Mouse (Mus musculus): ENCODE measurements around the gene Nckap5. TPM values are rescaled to one million over a fixed set of nuclear protein-coding genes. Genes with fewer than 3 reads are reported as not detected.

Gene Nckap5
- polyA plus RNA-seq, 1 experiment from 2014 or later = 45.0 TPM

DNA sequence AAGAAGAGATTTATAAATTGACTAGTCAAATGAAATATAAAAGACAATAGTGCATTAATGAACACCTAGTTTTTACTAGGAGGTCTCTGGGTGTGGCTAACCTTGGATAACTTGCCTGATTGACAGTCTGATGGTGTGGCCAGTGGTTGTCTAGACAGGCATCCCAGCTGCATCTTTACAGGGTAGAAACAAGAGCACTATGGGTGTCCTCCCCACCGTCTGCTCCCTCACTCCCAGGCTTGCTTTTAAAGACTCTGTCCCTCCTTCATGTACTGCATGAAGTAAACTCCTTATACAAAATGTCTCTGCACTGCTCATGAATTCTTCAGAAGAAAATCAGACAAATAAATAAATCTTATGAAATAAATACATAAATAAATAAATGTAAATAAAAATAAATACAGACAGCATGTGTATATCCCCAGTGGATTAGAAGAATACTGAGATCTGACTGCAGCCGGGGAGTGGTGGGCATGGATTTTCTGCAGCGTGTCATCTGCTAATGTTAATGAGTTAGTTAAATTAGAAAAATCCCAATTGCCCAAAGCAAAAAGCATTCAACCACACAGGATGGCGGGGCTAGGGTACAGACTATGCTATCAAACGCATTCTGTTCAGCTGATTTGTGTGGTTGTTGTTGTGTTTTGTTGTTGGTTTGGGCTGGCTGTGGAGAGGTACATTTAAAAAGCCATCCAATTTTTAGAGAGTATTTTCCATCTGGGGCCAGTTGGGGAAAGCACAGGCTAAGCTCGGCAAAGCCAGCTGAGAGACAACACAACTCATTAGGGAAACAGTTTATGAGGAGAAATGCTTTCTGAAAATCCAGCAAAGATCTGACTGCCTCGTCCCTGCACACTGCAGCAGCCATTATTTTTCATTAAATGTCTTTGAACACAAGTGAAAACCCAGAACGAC, 130.3 kb downstream of the Nckap5 start:
- WGBS = 74% methylated on average over 8 of the region's 8 CpGs
- Histone ChIP-seq H3K36me3 (ENCODE audit: control insufficient read depth, insufficient read depth, low read length) (no peaks in the 10 kb centered on the region), H3K27me3 (ENCODE audit: control insufficient read depth, insufficient read depth, low read depth, low read length) (no peaks in the 10 kb centered on the region), H3K4me3 (ENCODE audit: low read length) (no peak overlapping the region), H3K4me2 (ENCODE audit: low read depth, low read length) (no peak overlapping the region), H3K9me3 (ENCODE audit: control insufficient read depth, low read length) (no peaks in the 10 kb centered on the region), H3K27ac (ENCODE audit: low read length) (no peak overlapping the region), H3K9ac (ENCODE audit: low read length) (no peak overlapping the region), H3K4me1 (replicated peaks; ENCODE audit: control insufficient read depth, insufficient read depth, low read length) (no peaks in the 10 kb centered on the region)
- ATAC-seq (ENCODE audit: low read depth) = no peak

DNA sequence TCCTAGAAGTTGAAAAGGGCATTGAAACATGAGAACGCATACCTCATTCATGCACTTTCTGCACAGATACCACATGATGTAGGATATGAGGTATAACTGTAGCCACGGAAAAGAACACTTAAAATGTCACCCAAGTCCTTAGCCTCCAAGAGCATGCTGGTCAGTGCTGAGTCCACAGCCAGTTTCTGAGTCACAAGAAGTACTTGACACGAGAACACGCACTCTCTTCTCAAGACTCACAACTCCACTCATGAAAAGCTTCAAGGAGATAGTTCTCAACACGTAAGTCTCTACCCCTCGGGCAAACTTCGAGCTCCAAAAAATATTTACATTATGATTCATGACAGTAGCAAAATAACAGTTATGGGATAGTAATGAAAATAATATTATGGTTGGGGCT, 137.0 kb downstream of the Nckap5 start:
- H3K4me2 ChIP-seq (ENCODE audit: low read depth, low read length) = no peak overlapping the region
- H3K27ac ChIP-seq (ENCODE audit: low read length) = no peak overlapping the region
- H3K9me3 ChIP-seq (ENCODE audit: control insufficient read depth, low read length) = no peaks in the 10 kb centered on the region
- no peaks in the 10 kb centered on the region for H3K36me3 ChIP-seq (ENCODE audit: control insufficient read depth, insufficient read depth, low read length)
- no peak overlapping the region for H3K9ac ChIP-seq (ENCODE audit: low read length)
- H3K27me3 ChIP-seq (ENCODE audit: control insufficient read depth, insufficient read depth, low read depth, low read length) = no peaks in the 10 kb centered on the region
- WGBS = 59% methylated on average over 7 of the region's 7 CpGs
- no peaks in the 10 kb centered on the region for H3K4me1 ChIP-seq (replicated peaks; ENCODE audit: control insufficient read depth, insufficient read depth, low read length)
- ATAC-seq (ENCODE audit: low read depth) = no peak
- H3K4me3 ChIP-seq (ENCODE audit: low read length) = no peak overlapping the region

DNA sequence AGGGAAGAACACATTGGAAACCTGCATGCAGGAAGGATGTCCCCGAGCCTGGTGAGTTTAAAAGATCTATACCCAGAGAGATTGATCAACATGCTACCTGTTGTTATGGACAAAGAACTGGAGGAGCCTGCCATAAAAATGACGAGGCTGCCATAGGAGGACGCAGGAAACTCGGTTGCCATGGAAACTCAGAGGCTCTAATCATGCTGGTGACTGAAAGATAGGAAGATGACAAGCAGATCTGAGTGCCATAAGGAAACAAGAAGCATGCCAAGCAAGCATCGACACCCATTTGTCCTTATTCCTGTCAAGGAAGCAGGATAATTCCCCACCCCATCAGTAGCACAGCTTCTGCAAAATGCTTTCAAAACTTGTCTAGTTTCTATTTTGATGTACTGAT, 142.0 kb downstream of the Nckap5 start:
- ATAC-seq (ENCODE audit: low read depth) = no peak
- no peak overlapping the region for H3K4me3 ChIP-seq (ENCODE audit: low read length)
- H3K4me1 ChIP-seq (replicated peaks; ENCODE audit: control insufficient read depth, insufficient read depth, low read length) = peaks cover 13% of the 10 kb centered on the region
- no peak overlapping the region for H3K4me2 ChIP-seq (ENCODE audit: low read depth, low read length)
- H3K36me3 ChIP-seq (ENCODE audit: control insufficient read depth, insufficient read depth, low read length) = no peaks in the 10 kb centered on the region
- H3K27me3 ChIP-seq (ENCODE audit: control insufficient read depth, insufficient read depth, low read depth, low read length) = no peaks in the 10 kb centered on the region
- H3K27ac ChIP-seq (ENCODE audit: low read length) = no peak overlapping the region
- H3K9ac ChIP-seq (ENCODE audit: low read length) = no peak overlapping the region
- no peaks in the 10 kb centered on the region for H3K9me3 ChIP-seq (ENCODE audit: control insufficient read depth, low read length)
- WGBS = 60% methylated on average over 5 of the region's 5 CpGs

DNA sequence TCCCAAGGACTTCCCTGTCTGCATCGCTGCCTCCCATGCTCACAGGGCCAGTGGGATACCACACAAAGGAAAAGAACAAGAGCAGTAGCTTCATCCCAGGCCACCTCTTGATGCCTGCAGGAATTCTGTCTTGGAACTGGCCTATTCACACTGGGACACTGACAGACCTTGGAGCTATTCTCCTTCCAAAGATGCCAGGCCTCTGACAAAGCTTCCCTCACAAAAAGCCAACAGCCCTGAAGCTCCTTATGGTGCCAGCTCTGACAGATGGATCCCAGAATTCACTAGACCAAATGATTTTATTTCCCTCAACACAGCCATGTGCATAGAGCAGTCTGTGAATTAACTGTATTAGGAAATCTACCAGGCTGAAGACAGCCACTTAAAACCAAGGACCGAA, 143.9 kb downstream of the Nckap5 start:
- 90% methylated on average over 2 of the region's 2 CpGs for WGBS
- no peak for ATAC-seq (ENCODE audit: low read depth)
- Histone ChIP-seq H3K9ac (ENCODE audit: low read length) (no peak overlapping the region), H3K36me3 (ENCODE audit: control insufficient read depth, insufficient read depth, low read length) (no peaks in the 10 kb centered on the region), H3K27me3 (ENCODE audit: control insufficient read depth, insufficient read depth, low read depth, low read length) (no peaks in the 10 kb centered on the region), H3K27ac (ENCODE audit: low read length) (no peak overlapping the region), H3K4me2 (ENCODE audit: low read depth, low read length) (no peak overlapping the region), H3K9me3 (ENCODE audit: control insufficient read depth, low read length) (no peaks in the 10 kb centered on the region), H3K4me1 (replicated peaks; ENCODE audit: control insufficient read depth, insufficient read depth, low read length) (peaks cover 25% of the 10 kb centered on the region), H3K4me3 (ENCODE audit: low read length) (no peak overlapping the region)

DNA sequence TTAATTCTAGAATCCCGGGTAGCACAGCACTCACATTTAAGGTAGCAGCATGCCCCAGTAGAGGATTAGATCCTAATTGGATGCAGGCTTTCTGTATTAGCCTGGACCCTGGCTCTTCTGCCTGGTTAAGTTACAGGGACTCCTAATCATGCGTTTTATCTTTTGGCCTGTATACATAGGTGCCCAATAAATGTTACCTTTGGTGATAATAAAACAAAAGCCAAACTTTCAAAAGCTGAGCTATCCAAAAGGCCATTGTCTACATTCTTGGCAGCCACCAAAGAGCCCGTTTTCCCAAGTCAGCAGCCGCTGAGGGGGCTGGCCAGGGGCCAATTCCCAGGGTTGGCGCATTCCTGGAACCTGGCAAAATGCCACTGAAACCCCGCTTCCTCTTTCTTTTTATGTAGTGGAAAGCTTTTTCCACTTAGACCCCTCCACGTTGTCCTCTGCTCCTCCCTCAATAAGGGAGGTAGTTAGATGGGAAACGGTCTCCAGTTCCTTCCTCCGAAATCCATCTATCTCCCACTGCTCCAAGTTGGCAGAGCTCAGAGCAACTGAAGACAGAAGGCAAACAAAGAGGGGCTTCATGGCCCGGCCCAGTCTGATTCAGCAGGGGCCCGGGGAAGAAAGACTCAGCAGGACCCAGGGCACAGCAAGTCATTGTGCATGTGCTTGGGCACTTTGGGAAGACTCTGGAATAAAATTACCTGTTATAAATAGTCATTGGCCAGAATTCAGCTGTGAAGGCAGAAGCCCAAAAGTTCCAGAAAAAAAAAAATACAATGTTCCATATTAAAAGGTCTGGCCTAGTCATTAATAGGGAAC, 146.8 kb downstream of the Nckap5 start:
- no peaks in the 10 kb centered on the region for H3K9me3 ChIP-seq (ENCODE audit: control insufficient read depth, low read length)
- H3K9ac ChIP-seq (ENCODE audit: low read length) = peak overlapping the region; percentile 43; the same call in 1 of the 2 replicates
- H3K27ac ChIP-seq (ENCODE audit: low read length) = peak overlapping the region; percentile 79
- no peaks in the 10 kb centered on the region for H3K36me3 ChIP-seq (ENCODE audit: control insufficient read depth, insufficient read depth, low read length)
- 6% methylated on average over 11 of the region's 11 CpGs for WGBS
- peak overlapping the region; percentile 22 for H3K4me3 ChIP-seq (ENCODE audit: low read length)
- H3K27me3 ChIP-seq (ENCODE audit: control insufficient read depth, insufficient read depth, low read depth, low read length) = no peaks in the 10 kb centered on the region
- peak overlapping the region; percentile 47 for H3K4me2 ChIP-seq (ENCODE audit: low read depth, low read length)
- ATAC-seq (ENCODE audit: low read depth) = peak; percentile 87
- peaks cover 25% of the 10 kb centered on the region for H3K4me1 ChIP-seq (replicated peaks; ENCODE audit: control insufficient read depth, insufficient read depth, low read length)

DNA sequence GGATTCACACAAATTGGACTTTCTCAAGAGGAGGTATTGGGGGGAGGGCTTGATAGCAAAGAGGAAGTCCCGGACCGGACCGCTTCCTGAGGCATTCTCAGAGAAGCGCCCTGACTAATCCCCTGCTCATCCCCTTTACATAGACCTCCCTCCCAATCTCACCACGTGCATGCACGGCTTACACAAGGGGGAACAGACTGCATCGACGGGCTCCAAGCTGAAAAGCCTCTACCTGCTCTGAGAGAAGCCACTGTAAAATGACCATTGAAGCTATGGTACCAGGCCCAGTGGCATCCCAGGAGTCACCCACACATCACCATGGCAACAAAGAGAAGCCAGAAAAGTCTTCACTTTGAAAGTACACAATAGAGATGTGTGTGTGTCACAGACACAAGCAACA, 148.8 kb downstream of the Nckap5 start:
- no peaks in the 10 kb centered on the region for H3K27me3 ChIP-seq (ENCODE audit: control insufficient read depth, insufficient read depth, low read depth, low read length)
- no peak overlapping the region for H3K9ac ChIP-seq (ENCODE audit: low read length)
- no peaks in the 10 kb centered on the region for H3K36me3 ChIP-seq (ENCODE audit: control insufficient read depth, insufficient read depth, low read length)
- no peak overlapping the region for H3K4me2 ChIP-seq (ENCODE audit: low read depth, low read length)
- 35% methylated on average over 8 of the region's 8 CpGs for WGBS
- peaks cover 25% of the 10 kb centered on the region for H3K4me1 ChIP-seq (replicated peaks; ENCODE audit: control insufficient read depth, insufficient read depth, low read length)
- no peak overlapping the region for H3K4me3 ChIP-seq (ENCODE audit: low read length)
- no peak for ATAC-seq (ENCODE audit: low read depth)
- no peak overlapping the region for H3K27ac ChIP-seq (ENCODE audit: low read length)
- no peaks in the 10 kb centered on the region for H3K9me3 ChIP-seq (ENCODE audit: control insufficient read depth, low read length)

DNA sequence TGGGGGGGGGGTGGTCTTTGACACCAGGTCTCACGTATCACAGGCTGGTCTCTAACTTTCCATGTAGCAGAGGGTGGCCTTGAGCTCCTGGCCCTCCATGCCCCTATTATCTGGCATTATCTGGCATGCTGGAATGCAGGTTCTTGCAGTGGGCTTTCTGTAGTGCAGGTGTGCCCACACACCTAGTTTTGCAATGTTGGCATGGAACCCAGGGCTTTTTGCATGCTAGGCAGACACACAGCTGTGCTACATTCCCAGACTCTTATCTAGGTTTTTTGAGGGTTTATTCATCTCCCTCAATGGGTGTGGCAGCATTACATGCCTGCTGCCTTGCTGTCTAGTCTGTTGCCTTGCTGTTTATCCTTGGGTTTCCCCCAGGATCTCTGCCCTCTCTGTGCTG, 151.3 kb downstream of the Nckap5 start:
- Histone ChIP-seq H3K36me3 (ENCODE audit: control insufficient read depth, insufficient read depth, low read length) (no peaks in the 10 kb centered on the region), H3K9ac (ENCODE audit: low read length) (no peak overlapping the region), H3K27me3 (ENCODE audit: control insufficient read depth, insufficient read depth, low read depth, low read length) (no peaks in the 10 kb centered on the region), H3K9me3 (ENCODE audit: control insufficient read depth, low read length) (no peaks in the 10 kb centered on the region), H3K4me2 (ENCODE audit: low read depth, low read length) (no peak overlapping the region), H3K4me1 (replicated peaks; ENCODE audit: control insufficient read depth, insufficient read depth, low read length) (peaks cover 23% of the 10 kb centered on the region), H3K27ac (ENCODE audit: low read length) (no peak overlapping the region), H3K4me3 (ENCODE audit: low read length) (no peak overlapping the region)
- WGBS = 79% methylated on average over 1 of the region's 1 CpGs
- no peak for ATAC-seq (ENCODE audit: low read depth)

DNA sequence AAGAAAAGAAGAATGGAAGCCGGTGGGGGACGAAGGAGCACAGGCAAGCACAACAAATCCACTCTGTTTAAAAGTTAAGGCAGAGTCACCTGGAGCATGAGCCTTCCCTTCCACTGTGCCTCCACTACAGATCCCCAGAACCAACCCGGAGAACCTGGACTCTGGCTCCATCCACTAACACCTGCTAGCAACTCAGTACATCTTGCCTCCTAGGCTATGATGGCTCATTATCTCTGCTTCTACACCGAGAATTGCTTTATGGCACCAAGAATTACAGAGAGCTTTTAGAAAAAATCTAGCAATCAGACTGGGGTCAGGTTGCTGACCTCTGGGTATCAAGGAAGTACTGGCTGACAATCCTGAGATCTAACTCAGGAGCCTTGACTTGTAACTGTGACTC, 153.3 kb downstream of the Nckap5 start:
- no peak overlapping the region for H3K27ac ChIP-seq (ENCODE audit: low read length)
- no peak for ATAC-seq (ENCODE audit: low read depth)
- H3K4me2 ChIP-seq (ENCODE audit: low read depth, low read length) = no peak overlapping the region
- H3K4me3 ChIP-seq (ENCODE audit: low read length) = no peak overlapping the region
- WGBS = 32% methylated on average over 4 of the region's 4 CpGs
- H3K4me1 ChIP-seq (replicated peaks; ENCODE audit: control insufficient read depth, insufficient read depth, low read length) = peaks cover 7% of the 10 kb centered on the region
- no peaks in the 10 kb centered on the region for H3K9me3 ChIP-seq (ENCODE audit: control insufficient read depth, low read length)
- no peak overlapping the region for H3K9ac ChIP-seq (ENCODE audit: low read length)
- no peaks in the 10 kb centered on the region for H3K36me3 ChIP-seq (ENCODE audit: control insufficient read depth, insufficient read depth, low read length)
- no peaks in the 10 kb centered on the region for H3K27me3 ChIP-seq (ENCODE audit: control insufficient read depth, insufficient read depth, low read depth, low read length)

DNA sequence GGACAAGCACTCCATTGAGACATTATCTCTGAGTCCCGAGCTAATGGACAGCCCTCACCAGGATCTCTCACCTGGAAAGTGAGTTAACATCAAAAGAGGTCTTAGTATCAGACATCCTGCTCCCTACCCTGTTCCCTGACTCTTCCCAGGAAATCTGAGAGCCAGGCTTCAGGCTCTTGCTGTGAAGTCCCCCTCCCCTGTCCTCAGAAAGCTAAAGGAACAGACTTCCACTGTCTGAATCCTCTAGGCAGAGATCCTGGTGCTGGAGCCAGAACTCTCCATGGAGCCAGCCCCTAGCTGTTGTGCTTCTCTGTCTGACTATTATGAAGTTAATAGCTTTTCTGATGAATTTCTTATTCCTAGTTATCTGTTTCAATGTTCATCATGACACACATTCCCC, 153.8 kb downstream of the Nckap5 start:
- no peak overlapping the region for H3K27ac ChIP-seq (ENCODE audit: low read length)
- no peaks in the 10 kb centered on the region for H3K9me3 ChIP-seq (ENCODE audit: control insufficient read depth, low read length)
- no peaks in the 10 kb centered on the region for H3K27me3 ChIP-seq (ENCODE audit: control insufficient read depth, insufficient read depth, low read depth, low read length)
- no peak overlapping the region for H3K4me2 ChIP-seq (ENCODE audit: low read depth, low read length)
- peaks cover 4% of the 10 kb centered on the region for H3K4me1 ChIP-seq (replicated peaks; ENCODE audit: control insufficient read depth, insufficient read depth, low read length)
- H3K4me3 ChIP-seq (ENCODE audit: low read length) = no peak overlapping the region
- WGBS = 10% methylated on average over 1 of the region's 1 CpGs
- no peaks in the 10 kb centered on the region for H3K36me3 ChIP-seq (ENCODE audit: control insufficient read depth, insufficient read depth, low read length)
- H3K9ac ChIP-seq (ENCODE audit: low read length) = no peak overlapping the region
- ATAC-seq (ENCODE audit: low read depth) = no peak
